Mouse (Mus musculus): Measurements from ENCODE around the gene Gm49361.

- TF ChIP-seq CTCF (IDR thresholded peaks at IDR 0.05; ENCODE audit: control insufficient read depth, insufficient read depth, insufficient read length), result no peak
- TF ChIP-seq MAX (IDR thresholded peaks at IDR 0.05), result no peak
- TF ChIP-seq MYOD1 (IDR thresholded peaks at IDR 0.05; ENCODE audit: control insufficient read depth, insufficient read length, low read depth), result no peak
- no peak for TF ChIP-seq USF1 (IDR thresholded peaks at IDR 0.05; ENCODE audit: low read depth)
- no peak for TF ChIP-seq MYOG (IDR thresholded peaks at IDR 0.05; ENCODE audit: control insufficient read depth, extremely low read depth, insufficient read length)
Measured at GRCm38 (mm10) chr14:57756094-57756493, 10.2 kb upstream of the Gm49361 start.
